Mouse (Mus musculus): ENCODE results near the gene Far2.

Gene Far2

GRCm38 (mm10) chr6:148046881-148047649, at the start of gene Far2:
Gene Far2 (plus strand): TSS chr6:148047259.
- no peak for DNase-seq

DNA sequence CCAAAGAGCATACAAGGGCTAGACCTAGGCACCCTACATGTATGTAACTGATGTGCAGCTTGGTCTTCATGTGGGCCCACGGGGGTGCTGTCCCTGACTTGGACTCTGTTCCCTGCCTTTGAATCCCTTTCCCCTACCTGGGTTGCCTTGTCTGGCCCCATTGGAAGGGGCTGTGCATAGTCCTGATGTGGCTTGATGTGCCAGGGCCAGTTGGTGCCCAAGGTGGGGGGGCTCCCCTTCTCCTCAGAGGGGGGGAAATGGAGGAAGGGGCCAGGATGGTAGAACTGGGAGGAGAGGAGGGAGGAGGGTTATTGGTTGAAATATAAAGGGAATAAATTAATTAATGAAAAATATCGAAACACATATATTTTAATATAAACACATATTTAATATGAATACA, 46.6 kb upstream of the Far2 start:
- DNase-seq = no peak

GRCm38 (mm10) chr6:148001071-148001470, 46.0 kb upstream of the Far2 start:
- no peak for DNase-seq

GRCm38 (mm10) chr6:148006118-148006837, 40.8 kb upstream of the Far2 start:
- DNase-seq = no peak

GRCm38 (mm10) chr6:148040759-148041158, 6.3 kb upstream of the Far2 start:
- no peak for DNase-seq

- no peak for DNase-seq
Observed at GRCm38 (mm10) chr6:148047650-148047988, 560 bp downstream of the Far2 start.

GRCm38 (mm10) chr6:148063131-148063530, 16.1 kb downstream of the Far2 start:
- no peak for DNase-seq

DNA sequence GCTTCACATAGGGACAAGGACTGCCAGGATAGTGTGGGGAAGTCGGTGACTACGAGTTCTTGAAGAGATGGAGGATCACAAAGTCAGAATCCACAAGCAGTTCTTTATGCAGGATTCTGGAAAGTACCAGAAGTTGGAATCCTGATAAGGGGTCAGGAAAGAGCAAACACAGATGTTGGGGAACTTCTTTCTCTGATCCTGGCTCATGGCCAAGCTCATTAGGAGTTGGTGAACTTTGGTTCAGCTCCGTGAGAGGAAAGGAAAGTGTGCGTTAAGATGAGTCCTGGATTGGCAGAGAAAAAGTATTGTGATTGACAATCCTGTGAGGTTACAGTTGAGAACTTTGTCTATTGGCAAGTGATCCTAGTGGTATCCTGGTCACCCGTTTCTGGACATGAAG, 19.2 kb downstream of the Far2 start:
- no peak for DNase-seq

DNA sequence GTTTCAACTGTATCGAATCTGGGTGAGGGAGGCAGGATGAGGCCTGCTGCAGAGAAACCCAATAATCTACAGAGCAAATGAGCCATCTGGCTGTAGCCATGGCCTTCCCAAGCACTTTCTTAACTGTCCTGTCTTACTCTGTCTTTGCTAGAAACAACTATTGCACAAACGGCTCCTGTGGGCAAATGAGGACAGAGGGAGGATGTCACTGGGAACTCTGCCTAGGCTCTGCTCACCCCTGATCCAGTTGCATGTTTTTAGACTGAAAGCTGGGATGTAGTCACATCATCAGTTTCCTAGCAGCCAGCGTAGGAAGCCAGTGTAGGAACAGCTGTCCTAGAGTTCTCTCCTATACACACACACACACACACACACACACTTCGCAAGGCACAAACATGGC, 21.7 kb downstream of the Far2 start:
- no peak for DNase-seq

DNA sequence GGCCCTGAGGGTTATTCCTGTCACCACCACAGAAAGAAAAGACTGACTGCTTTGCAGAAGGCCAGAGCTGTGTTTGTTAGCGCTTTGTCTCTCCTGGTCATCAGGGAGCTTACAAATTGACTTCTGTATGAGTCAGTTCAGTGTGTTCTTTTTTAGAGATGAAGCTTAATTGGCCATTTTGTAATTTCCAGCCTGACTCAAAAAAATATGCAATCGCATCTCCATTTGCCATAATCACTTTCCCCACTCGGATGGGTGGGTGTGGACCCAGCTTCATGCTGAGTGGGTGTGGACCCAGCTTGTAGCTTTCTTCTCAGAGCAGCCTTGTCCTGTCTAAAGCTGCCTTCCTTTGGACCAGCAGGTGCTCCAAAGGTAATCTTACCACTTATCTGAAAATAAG, 26.5 kb downstream of the Far2 start:
- DNase-seq = no peak

- no peak for DNase-seq
Observed at GRCm38 (mm10) chr6:148074211-148074864, 27.3 kb downstream of the Far2 start.

GRCm38 (mm10) chr6:148083864-148084263, 36.8 kb downstream of the Far2 start:
- DNase-seq = no peak

GRCm38 (mm10) chr6:148084403-148084802, 37.3 kb downstream of the Far2 start:
- no peak for DNase-seq

- DNase-seq = no peak
Observed at GRCm38 (mm10) chr6:148097039-148097438, 50.0 kb downstream of the Far2 start.

DNA sequence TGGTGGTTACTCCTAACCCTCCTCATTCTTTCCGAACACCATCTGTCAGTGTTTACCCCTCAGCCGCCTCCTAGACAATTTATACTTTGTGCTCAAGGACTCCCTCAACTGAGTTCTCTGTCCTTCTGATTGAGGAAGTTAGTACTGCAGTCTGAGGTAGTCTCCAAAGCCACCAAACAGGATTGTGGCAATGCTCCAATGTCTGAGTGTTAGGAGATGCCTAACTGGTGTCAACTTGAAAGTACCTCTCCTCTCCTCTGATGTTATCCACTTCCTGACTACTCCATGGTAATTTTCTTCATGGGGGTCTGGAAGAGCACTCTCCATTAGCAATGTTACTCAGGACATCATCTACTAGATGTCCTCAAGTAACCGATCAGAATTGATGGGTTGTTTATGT, 54.9 kb downstream of the Far2 start:
- no peak for DNase-seq

GRCm38 (mm10) chr6:148102434-148102833, 55.4 kb downstream of the Far2 start:
- no peak for DNase-seq

DNA sequence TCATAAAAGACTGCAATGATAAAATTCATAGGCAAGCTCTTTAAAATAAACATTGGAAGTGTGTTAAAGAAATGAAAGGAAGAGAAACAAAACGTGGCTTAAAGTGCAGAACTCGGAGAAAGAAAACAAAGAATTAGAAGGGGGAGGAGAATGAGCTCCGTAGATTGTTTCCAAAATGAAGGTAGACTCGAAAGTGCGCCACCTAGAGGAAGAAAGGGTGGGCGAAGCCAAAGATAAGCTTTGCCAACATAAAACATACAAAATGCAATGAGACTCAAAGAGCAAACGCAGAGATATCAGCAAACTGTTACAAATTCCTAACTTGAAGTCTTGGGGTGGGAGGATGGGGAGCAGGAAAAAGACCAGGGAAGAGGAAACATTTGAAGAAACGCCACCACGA, 57.2 kb downstream of the Far2 start:
- peak; percentile 38 for DNase-seq

GRCm38 (mm10) chr6:148105722-148106268, 58.7 kb downstream of the Far2 start:
- no peak for DNase-seq

- DNase-seq = peak; percentile 7
Observed at GRCm38 (mm10) chr6:148108741-148109472, 61.8 kb downstream of the Far2 start.

DNA sequence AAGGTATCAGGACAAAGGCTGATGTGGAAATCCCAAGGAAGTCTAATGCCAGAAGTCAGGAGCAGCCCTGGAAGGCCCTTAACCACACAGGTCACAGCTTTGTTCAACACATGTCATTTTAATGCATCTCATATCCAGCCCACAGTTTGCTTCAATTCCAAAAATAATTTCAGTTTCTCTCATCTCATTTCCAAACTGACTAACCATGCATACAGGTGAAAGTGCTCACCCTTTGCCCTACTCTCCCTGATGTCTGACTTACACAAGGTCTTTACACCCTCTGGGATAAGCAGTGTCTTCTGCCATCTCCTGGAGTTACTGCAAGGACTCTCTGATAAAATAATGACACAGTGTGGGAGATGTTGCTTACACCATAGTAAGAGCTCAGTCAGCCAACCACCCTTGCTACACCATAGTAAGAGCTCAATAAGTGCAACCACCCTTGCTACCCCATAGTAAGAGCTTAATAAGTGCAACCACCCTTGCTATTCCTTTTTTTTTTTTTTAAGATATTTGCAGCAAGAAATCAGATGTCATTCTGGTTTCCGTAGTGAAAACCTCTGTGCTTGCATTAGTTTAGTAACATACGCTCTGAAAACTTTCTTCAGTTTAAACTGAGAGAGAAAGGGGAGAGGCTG, 64.1 kb downstream of the Far2 start:
- DNase-seq = no peak

DNA sequence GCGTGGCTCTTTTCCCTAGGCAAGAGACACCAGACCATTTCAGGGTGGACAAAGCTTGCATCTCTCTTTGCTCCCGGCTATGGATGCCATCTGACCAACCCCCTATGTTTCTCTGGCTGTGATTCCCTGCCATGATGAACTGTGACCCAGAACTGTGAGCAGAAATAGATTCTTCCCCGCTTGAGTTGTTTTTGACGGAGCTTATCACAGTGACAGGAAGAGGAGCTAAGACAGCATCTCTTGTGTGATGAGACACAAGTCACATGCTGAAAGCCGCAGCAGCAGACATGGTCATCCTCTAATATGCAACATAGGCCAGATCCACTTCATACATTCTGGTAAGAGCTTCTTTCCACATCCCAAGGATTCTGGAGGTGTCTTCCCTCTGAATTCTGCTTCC, 69.3 kb downstream of the Far2 start:
- DNase-seq = no peak

- no peak for DNase-seq
Observed at GRCm38 (mm10) chr6:148116907-148117306, 69.8 kb downstream of the Far2 start.

Measured in liver (tissue).